Mouse (Mus musculus) E14TG2a.4 (cell line): ENCODE results near the gene Mon1a.

ENCODE experiments used
- CTCF ChIP-seq: conservative IDR thresholded peaks from 2 replicates; pipeline ENCODE4 v1.5.1; 2014; ENCODE audit warnings: low read length
- NANOG ChIP-seq: IDR thresholded peaks from 2 replicates; pipeline ENCODE4 v1.6.1; 2014; ENCODE audit warnings: borderline replicate concordance, low read length, mixed read lengths
- POU5F1 ChIP-seq: IDR thresholded peaks from 2 replicates; pipeline ENCODE4 v1.6.1; 2014; ENCODE audit warnings: low read length, borderline replicate concordance

- TF ChIP-seq CTCF (no peak), POU5F1 (no peak), NANOG (no peak)
These were observed 47.9 kb downstream of the Mon1a start for GRCm38 (mm10) chr9:107935790-107936214.
